Mouse (Mus musculus): ENCODE data around the gene Ltbp4.
A peak's percentile ranks its signal among the peaks of the same experiment; 100 is the strongest.

DNA sequence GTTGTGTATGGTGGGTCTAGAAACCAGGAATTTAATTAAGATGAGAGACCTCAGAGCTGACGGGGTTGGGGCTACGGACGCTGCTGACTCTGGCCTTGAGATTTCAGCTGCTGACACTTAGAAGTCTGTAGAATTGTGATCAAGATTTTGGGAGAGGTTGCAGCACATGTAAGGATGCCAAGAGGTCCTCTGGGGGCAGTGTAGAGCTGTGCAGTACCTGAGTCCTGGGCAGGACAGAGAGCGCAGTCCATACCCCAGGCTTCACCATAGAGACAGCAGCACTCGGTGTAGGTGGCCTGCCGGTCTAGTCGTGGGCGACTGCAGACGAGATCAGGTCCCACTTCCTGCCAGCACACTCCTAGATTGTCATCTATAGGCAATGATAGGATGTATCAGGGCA, 29.9 kb downstream of the Ltbp4 start:
- peak; percentile 27; the same call in 1 of the 2 replicates for TF ChIP-seq CTCF (IDR thresholded peaks at IDR 0.05; ENCODE audit: low read depth)
- no peak for TF ChIP-seq EP300 (IDR thresholded peaks at IDR 0.05; ENCODE audit: low read depth)

Data from liver, postnatal 0 days (tissue).